ENCODE assay signal across 8 mouse cellular contexts in genomic region chr1:37634658-37635057, GRCm38 (mm10).
A peak's percentile ranks its signal among the peaks of the same experiment; 100 is the strongest.
DNase-seq lines count a peak whose midpoint lies in the region; ATAC-seq and TF ChIP-seq lines count a peak whose summit lies in the region.

No protein-coding gene starts in this region.

- ATAC-seq in hindbrain, embryonic 15.5 days (ENCODE audit: low FRiP score, low read depth) = peak; percentile 23; the same call in 1 of the 2 replicates
- 0 out of 2 replicates have a peak, but pooled peaks have one; percentile 63 for ATAC-seq in megakaryocyte-erythroid progenitor cell, adult 5-6 weeks (replicated peaks; ENCODE audit: low FRiP score, low TSS enrichment, poor library complexity, severe bottlenecking)

- peak; percentile 43 to 64 for DNase-seq in heart, adult 2 months
- DNase-seq in heart, adult 11 months = no peak
- DNase-seq in right cerebral cortex, postnatal 4 days = peak; percentile 71
- DNase-seq in right cerebral cortex, postnatal 36 days (ENCODE audit: low spot score in 2 of 2) = no peak
- peak; percentile 61 for DNase-seq in brain, embryonic 14.5 days (ENCODE audit: low read depth)
- no peak for DNase-seq in frontal cortex, postnatal 14 days (ENCODE audit: low spot score in 2 of 2)

- H3K27me3 ChIP-seq in heart, adult 2 months (ENCODE audit: control insufficient read depth, insufficient read depth, low read length) = no peaks in the 10 kb centered on the region
- no peaks in the 10 kb centered on the region for H3K27me3 ChIP-seq in hindbrain, embryonic 15.5 days

- no peak for TF ChIP-seq POLR2A in heart, adult 2 months (IDR thresholded peaks at IDR 0.05; ENCODE audit: insufficient read depth, low read depth, low read length)
- no peak for TF ChIP-seq POLR2A in brain, embryonic 14.5 days (IDR thresholded peaks at IDR 0.05; ENCODE audit: borderline replicate concordance, extremely low read depth, insufficient read depth, insufficient read length, poor library complexity, severe bottlenecking)

- H3K36me3 ChIP-seq in heart, adult 2 months (ENCODE audit: control insufficient read depth, insufficient read depth, low read length) = no peaks in the 10 kb centered on the region
- H3K36me3 ChIP-seq in hindbrain, embryonic 15.5 days = no peaks in the 10 kb centered on the region

- peak; percentile 97 for TF ChIP-seq CTCF in heart, adult 2 months (IDR thresholded peaks at IDR 0.05)
- peak; percentile 77 for TF ChIP-seq CTCF in brain, embryonic 14.5 days (IDR thresholded peaks at IDR 0.05; ENCODE audit: borderline replicate concordance, extremely low read depth, insufficient read depth, insufficient read length)

- no peak overlapping the region for H3K4me2 ChIP-seq in hindbrain, embryonic 15.5 days

- 26% methylated on average over 4 of the region's 4 CpGs for WGBS in heart, adult 2 months
- WGBS in hindbrain, embryonic 15.5 days = 24% methylated on average over 4 of the region's 4 CpGs

- no peak overlapping the region for H3K27ac ChIP-seq in heart, adult 2 months
- no peak overlapping the region for H3K27ac ChIP-seq in hindbrain, embryonic 15.5 days (replicated peaks)

- TF ChIP-seq EP300 in heart, adult 2 months (IDR thresholded peaks at IDR 0.05; ENCODE audit: insufficient read depth, low read depth, low read length) = peak; percentile 74; the same call in 1 of the 2 replicates

- intact Hi-C loops in heart, adult 2 months (cut with DNase I) = loop anchor here (2.0 kb wide), 2 partner anchors 164 to 362 kb away; no protein-coding TSS in a partner anchor

- H3K79me2 ChIP-seq in heart, adult 2 months (replicated peaks; ENCODE audit: control insufficient read depth, insufficient read depth, low read length) = no peaks in the 10 kb centered on the region

- H3K4me1 ChIP-seq in heart, adult 2 months (ENCODE audit: control insufficient read depth, insufficient read depth, low read length) = peaks cover 15% of the 10 kb centered on the region
- no peaks in the 10 kb centered on the region; the same call in 1 of the 2 replicates for H3K4me1 ChIP-seq in hindbrain, embryonic 15.5 days (replicated peaks)

- H3K9me3 ChIP-seq in hindbrain, embryonic 15.5 days = no peaks in the 10 kb centered on the region

- H3K4me3 ChIP-seq in heart, adult 2 months = no peak overlapping the region
- H3K4me3 ChIP-seq in hindbrain, embryonic 15.5 days = no peak overlapping the region

- no peak overlapping the region for H3K9ac ChIP-seq in heart, adult 2 months (ENCODE audit: low read depth, low read length)
- H3K9ac ChIP-seq in hindbrain, embryonic 15.5 days = no peak overlapping the region

Comparison
In these comparisons a context has a peak if more than half of its experiments do, and no peak if none do; other contexts are left out.
1. DNase-seq: peak in heart, adult 2 months (2 of 2), right cerebral cortex, postnatal 4 days (single experiment) and brain, embryonic 14.5 days (single experiment); none in heart, adult 11 months (single experiment), right cerebral cortex, postnatal 36 days (0 of 2) and frontal cortex, postnatal 14 days (0 of 2).